Mouse (Mus musculus) cortical plate, adult 2 months (tissue): Measurements from ENCODE around the gene Eef1e1.

Source experiments
- CTCF ChIP-seq: fragments of 200-500 bp; IDR thresholded peaks from 2 replicates; pipeline ENCODE4 v1.5.1; 2011; ENCODE audit warnings: mild to moderate bottlenecking, control low read depth, low read length; ENCODE audit not compliant: insufficient read depth; ENCODE audit errors: extremely low read depth
- POLR2A ChIP-seq: fragments of 200-500 bp; IDR thresholded peaks from 2 replicates; pipeline ENCODE4 v1.6.1; 2011; ENCODE audit warnings: mild to moderate bottlenecking, low read length, control low read depth; ENCODE audit not compliant: insufficient read depth; ENCODE audit errors: extremely low read depth

- TF ChIP-seq CTCF (no peak), POLR2A (no peak)
Observed at GRCm38 (mm10) chr13:38633287-38634000, 25.4 kb downstream of the Eef1e1 start.
